Mouse (Mus musculus) hindlimb bud, embryonic 11.5 days (tissue): ENCODE data around the gene Zfp488.

Experiments used
- DNase-seq: peaks from one replicate; pipeline ENCODE4 v3.0.0-alpha.2; 2012; ENCODE audit warnings: low read depth, low spot score; ENCODE audit errors: extremely low spot score

The Zfp488 gene

DNA sequence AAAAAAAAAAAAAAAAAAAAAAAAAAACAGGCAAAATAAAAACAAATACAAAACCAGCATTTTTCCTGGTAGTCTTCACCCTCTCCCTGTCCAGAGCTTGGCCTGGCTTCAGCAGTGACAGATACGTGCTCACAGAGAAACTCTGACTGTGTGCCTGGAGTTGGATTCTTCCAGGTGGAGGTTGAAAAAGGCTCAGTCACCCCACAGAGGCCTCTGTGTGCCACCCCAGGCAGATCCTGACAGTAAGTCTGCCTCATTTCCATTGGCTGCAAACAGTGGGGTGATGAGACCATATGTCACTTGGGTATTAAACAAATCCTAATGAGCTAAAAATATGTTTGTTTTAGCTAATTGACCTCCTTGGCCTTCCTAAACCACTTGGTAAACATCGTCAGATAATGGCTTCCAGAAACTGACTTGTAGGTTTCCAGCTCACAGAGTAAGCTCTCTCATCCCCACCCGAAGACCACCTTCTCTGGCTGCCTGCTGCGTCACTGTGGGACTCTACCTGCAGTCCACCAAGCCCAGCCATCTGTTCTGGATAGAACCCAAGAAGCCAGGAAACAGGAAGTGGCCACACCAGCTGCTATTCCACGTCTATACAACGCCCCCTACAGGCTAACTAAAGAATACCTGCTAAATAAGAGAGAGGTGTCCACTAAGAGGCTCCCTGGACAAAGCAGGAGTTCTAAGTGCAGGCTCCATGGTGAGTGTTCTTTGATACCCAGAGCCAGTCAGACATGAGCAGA lies 26.2 kb downstream of the Zfp488 start:
- no peak for DNase-seq

DNA sequence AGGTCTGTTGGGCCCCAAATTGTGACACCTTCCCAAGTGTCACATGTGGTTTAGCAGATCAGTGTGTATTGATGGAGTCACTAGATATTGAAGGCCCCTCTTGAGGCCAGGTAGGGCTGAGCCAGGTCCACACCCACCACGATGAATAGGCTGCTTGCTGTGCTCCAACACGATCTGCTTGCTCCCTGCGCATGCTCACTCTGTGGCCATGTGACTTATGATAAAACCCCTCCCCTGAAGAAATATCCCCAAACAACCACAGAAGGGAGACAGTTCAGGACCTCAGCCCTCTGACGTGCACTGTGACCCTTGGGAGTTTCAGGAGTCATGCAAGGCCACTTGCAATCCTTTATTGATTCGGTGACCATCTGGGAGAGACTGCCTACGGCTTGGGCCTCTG lies 32.4 kb downstream of the Zfp488 start:
- DNase-seq, result no peak

DNA sequence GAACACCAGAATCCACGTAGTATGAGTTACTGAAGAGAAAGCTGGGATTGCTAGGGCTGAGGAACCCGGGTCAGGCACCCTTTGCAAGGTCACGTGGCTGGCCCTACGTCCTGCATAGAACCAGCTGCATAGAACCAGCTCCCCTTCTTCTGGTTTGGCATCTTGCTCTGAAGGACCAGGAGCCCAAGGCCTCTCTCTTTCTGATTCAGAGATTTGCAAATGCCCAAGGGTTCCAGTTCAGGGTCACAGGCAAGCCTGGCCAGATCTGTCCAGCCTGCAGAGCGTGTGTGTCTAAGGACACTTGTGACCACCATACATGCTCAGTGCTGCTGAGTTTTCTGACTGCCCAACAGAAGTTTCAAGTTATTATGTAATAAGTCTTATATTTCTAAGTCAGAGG lies 36.3 kb downstream of the Zfp488 start:
- DNase-seq, result no peak

DNA sequence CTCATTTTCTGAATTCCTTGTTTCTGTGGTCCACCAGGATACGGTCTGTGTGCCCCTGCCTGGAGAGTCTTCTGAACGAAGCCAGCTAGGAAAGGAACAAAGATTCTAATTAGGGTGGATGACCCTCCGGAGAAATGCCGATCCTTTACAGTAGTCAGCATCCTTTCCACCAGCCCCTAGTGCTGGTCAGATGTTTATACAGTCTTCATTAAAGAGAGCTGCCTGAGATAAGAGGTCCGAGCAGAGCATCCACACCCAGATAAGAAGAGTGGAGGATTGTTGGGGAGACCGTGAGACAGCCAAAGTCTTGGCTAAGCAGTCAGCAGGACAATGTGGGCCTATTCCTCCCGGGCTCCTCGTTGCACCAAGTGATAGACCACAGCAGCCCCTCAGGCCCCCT lies 37.8 kb downstream of the Zfp488 start, which contains the start of gene Gdf2:
Gene Gdf2 (plus strand): TSS at position 301 of the 400 bp plus-strand sequence.
- no peak for DNase-seq

DNA sequence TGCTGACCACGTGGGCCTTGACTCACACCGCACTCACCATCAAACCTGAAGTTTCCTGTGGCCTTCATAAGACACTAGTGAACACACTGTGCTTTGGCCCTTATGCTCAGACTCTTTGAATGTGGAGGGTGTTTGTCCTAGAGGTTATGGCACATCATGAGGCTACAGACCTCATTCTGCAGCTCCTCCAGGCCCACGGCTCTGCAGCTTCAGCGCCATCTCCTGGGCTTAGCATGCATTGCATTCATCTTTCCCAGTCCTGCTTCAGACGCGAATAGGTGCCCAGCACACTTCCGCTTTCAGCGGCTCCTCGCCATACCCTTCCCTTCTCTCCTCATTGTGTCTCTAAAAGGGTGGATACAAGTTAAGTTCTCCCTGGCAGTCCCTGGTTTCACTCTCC lies 39.4 kb downstream of the Zfp488 start:
- DNase-seq, result no peak

DNA sequence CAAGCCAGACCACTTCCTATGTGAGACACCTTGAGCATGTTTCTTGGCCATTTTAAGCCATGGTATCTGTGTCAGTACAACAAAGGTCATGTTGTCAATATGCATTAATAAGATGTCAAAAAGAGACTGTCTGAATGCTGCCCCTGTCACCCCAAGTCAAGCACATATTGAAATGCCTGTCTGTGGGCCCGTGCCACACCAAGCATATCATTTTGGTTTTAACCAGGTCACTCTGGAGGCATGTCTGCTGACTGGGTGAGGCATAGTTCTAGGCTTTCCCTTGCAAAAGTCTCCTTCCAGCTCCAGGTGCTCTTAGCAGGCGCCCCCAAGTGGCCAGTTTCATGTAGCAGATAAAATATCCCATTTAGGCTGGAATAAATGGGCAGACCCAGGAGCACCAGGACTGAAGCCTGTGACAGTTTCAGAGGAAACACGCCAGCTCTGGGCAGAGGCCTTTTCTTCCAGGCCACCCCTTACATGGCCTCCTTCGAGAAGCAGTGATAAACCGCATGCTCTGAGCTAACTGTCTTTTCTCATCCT lies 44.7 kb downstream of the Zfp488 start:
- no peak for DNase-seq

DNA sequence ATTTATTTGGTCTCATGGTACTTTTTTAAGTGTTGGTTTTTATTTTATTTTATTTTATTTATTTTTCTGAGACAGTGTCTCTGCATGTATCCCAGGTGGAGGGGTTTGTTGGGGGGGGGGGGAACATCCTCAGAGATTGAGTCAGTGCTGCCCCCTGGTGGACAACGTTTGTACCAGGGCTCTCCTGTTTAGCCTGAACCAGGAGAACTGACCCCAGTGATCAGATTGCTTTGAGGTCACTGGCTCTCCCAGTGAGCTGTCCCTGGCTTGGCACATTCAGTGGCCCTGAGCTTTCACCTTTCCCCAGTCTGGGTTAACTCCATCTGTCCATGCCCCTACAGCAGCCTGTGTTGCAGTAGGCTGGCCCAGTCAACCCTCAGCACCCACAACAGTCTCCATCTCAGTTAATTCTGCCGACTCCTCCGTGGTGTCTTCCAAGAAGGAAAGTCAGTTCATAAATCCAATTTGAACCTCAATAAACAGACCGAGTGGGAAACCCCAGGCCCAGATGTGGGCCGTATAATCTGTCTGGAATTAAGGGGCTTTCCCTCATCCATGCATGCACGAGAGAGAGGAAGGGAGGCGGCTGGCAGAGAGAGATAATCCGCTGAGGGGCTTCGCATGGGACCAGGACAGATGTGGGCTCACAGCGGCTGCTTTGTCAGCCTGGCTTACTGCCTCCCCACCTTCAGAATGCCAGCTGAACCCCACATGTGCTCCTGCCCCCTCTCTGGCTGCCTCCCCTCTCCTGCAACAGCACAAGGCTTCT lies 45.4 kb downstream of the Zfp488 start:
- no peak for DNase-seq

DNA sequence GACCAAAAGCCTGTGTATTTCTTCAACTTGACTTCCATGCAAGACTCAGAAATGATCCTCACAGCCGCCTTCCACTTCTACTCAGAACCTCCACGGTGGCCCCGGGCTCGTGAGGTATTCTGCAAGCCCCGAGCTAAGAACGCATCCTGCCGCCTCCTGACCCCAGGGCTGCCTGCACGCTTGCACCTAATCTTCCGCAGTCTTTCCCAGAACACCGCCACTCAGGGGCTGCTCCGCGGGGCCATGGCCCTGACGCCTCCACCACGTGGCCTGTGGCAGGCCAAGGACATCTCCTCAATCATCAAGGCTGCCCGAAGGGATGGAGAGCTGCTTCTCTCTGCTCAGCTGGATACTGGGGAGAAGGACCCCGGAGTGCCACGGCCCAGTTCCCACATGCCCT lies 46.7 kb downstream of the Zfp488 start:
- DNase-seq, result no peak

DNA sequence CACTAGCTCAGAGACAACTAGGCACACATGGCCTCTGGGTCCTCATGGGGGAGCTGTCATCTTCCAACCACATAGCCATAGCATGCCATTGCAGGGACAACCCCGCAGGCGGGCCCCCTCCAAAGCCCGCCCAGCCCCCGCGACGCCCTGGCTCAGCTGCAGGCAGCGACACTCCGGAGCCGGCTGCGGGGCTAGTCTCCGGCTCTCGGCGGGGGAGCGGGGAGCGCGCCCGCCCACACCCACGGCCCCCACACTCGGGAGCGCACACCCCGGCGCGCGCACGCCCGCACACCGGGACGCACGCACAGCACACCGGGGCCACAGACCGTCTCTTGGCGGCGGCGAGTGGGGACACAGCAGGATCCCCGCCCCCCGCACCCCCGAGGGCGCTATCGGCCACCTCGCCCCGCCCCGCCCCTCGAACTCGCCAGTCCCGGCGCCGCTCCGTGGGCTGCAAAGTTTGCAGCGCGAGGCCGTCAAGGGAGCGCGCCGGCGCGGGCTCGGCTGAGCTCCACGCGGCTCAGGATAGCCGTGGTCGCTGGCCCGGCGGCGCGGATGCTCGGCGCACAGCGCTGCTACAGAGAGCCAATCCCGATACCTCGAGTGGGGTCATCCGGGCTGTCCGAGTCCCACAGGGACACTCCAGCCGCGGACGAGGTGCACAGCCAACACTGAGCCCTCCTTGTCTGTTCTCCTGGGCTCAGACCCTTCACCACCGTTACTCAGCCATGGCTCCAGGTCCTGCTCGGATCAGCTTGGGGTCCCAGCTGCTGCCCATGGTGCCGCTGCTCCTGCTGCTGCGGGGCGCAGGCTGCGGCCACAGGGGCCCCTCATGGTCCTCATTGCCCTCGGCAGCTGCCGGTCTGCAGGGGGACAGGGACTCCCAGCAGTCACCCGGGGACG lies 55.1 kb downstream of the Zfp488 start, which contains the start of gene Gdf10:
Gene Gdf10 (plus strand): TSS at position 420 of the 903 bp plus-strand sequence.
- no peak for DNase-seq

DNA sequence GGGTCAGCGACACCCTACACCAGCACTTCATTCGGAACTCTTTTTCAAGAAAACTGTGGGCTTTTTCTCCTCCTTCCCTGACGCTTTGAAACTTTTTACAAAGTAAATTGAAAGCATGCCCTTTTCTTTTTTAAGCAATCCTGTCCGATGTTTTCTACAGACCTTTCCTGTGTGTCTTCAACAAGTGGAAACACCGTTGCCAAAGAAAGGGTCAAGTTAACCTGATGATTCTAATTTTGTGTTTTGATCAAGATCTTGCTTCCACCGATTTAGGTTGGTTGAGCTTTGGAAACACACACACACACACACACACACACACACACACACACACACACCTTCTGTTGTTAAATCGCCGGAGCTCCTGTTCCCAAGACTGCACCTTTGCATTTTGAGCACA lies 55.8 kb downstream of the Zfp488 start:
- DNase-seq, result no peak

DNA sequence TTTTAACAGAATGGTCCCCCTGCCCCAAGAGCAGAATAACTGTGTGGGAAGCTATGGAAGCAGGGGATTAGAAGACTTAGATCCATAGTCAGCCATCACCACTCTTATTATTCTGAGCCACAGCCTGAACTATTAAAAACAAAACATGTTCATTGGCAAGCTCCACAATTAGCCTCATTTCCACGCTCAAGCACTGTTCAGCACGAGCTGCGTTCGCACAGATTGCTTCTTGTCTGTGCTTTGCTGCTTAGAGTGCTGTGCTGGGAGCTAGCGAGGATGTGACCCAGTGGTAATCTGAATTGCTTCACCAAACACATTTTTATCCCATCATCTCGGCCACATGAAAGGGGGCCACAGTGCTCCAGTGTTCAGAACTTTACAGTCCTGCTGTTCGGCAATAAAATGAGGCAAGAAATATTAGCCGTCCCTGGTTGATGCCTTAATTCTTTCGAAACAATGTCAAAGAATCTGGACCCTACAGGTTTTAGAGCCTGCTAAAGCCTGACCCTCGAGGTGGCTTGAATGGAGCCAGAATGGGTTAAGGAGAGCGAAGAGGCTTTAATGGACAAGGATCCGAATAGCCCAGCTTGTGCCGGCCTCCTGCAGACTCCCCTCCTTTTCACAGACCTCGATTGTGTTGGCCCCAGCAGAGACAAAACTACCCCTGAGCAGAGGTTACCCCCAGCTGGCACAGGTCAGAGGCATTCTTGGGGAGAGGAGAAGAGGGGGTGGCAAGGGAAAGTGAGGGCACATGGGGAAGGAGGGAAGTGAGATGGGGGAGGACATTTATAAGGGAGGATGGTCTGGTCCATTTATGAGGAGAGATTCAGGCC lies 57.6 kb downstream of the Zfp488 start:
- no peak for DNase-seq
